Mouse (Mus musculus) hindbrain, postnatal 0 days (tissue): ENCODE measurements around the gene Zfp704. TPM values are rescaled to one million over a fixed set of nuclear protein-coding genes. Genes with fewer than 3 reads are reported as not detected.
A peak's percentile ranks its signal among the peaks of the same experiment; 100 is the strongest.

ENCODE experiments used
- ATAC-seq: fragments of 200-750 bp; cut with Nextera tagmentation; 2 replicates; pipeline ENCODE4 v1.8.0; 2017; ENCODE audit warnings: mild to moderate bottlenecking, moderate TSS enrichment, moderate library complexity
- DNase-seq: peaks from one replicate; pipeline ENCODE4 v3.0.0-alpha.2; 2015; ENCODE audit warnings: low spot score
- H3K27ac ChIP-seq: fragments of 300-500 bp; sonication (generic); 2 replicates; pipeline ENCODE4 v1.5.1; 2014; ENCODE audit warnings: mild to moderate bottlenecking
- H3K27me3 ChIP-seq: fragments of 300-500 bp; sonication (generic); 2 replicates; pipeline ENCODE4 v1.6.1; 2014; ENCODE audit warnings: low read length, mixed read lengths; ENCODE audit not compliant: insufficient read depth
- H3K36me3 ChIP-seq: fragments of 300-500 bp; sonication (generic); 2 replicates; pipeline ENCODE4 v1.6.1; 2014; ENCODE audit warnings: low read length, mixed read lengths; ENCODE audit not compliant: insufficient read depth
- H3K4me1 ChIP-seq: fragments of 300-500 bp; sonication (generic); 2 replicates; pipeline ENCODE4 v1.6.1; 2014; ENCODE audit warnings: antibody characterized with exemption, low read length, mixed read lengths; ENCODE audit not compliant: insufficient read depth
- H3K4me2 ChIP-seq: fragments of 300-500 bp; sonication (generic); 2 replicates; pipeline ENCODE4 v1.6.1; 2014; ENCODE audit warnings: low read depth, mild to moderate bottlenecking, low read length, moderate library complexity, mixed read lengths
- H3K4me3 ChIP-seq: fragments of 300-500 bp; sonication (generic); 2 replicates; pipeline ENCODE4 v1.5.1; 2014; ENCODE audit warnings: low read length
- H3K9ac ChIP-seq: fragments of 300-500 bp; sonication (generic); replicated peaks from 2 replicates; pipeline ENCODE4 v1.6.1; 2014; ENCODE audit warnings: mild to moderate bottlenecking, low read length, moderate library complexity, mixed read lengths
- H3K9me3 ChIP-seq: fragments of 300-500 bp; sonication (generic); 2 replicates; pipeline ENCODE4 v1.6.1; 2016; ENCODE audit warnings: low read length, mixed read lengths
- CTCF ChIP-seq: IDR thresholded peaks from 2 replicates; pipeline ENCODE4 v1.5.1; 2016; ENCODE audit warnings: antibody characterized with exemption, control low read depth, low read depth
- WGBS: fragments of 180-500 bp; shearing (Covaris S2); extraction: QIAGEN DNeasy Blood & Tissue Kit; methylation state at CpG from one replicate; pipeline ENCODE4 v1.1.7; 2014; 5-methylcytosine and 5-hydroxymethylcytosine counted together
- polyA plus RNA-seq: library from polyadenylated mRNA; unstranded; fragments of >200 nt; fragmentation: Nextera tagmentation; extraction: Ambion mirVana; gene quantifications from 2 replicates; pipeline ENCODE4 v1.2.1, GENCODE M21; 2015
- total RNA-seq: library from RNA; depleted of rRNA; stranded (reverse); fragments of >200 nt; gene quantifications from 2 replicates; pipeline ENCODE4 v1.2.3, GENCODE M21; 2014

Zfp704 gene
- total and polyA plus RNA-seq, 2 experiments from 2014 or later, result 11.2 to 57.5 TPM

- 94% methylated on average over 10 of the region's 10 CpGs for WGBS
- no peak for TF ChIP-seq CTCF
- H3K9ac ChIP-seq, result no peak overlapping the region
- H3K27me3 ChIP-seq, result no peaks in the 10 kb centered on the region
- no peak overlapping the region for H3K27ac ChIP-seq
- ATAC-seq (peak; percentile 20; the same call in 1 of the 2 replicates), DNase-seq (no peak)
- H3K4me3 ChIP-seq, result no peak overlapping the region
- no peaks in the 10 kb centered on the region for H3K9me3 ChIP-seq
- peaks cover 5% of the 10 kb centered on the region; the same call in 1 of the 2 replicates for H3K4me1 ChIP-seq
- H3K36me3 ChIP-seq, result no peaks in the 10 kb centered on the region
- no peak overlapping the region for H3K4me2 ChIP-seq
These were observed 97.7 kb downstream of the Zfp704 start for GRCm38 (mm10) chr3:9512199-9512598.

- Histone ChIP-seq H3K4me1 (peaks cover 10% of the 10 kb centered on the region), H3K9ac (0 out of 2 replicates have a peak overlapping the region, but pooled peaks have one; percentile 4), H3K27ac (0 out of 2 replicates have a peak overlapping the region, but pooled peaks have one; percentile 20), H3K36me3 (no peaks in the 10 kb centered on the region), H3K9me3 (no peaks in the 10 kb centered on the region), H3K4me3 (no peak overlapping the region), H3K27me3 (no peaks in the 10 kb centered on the region), H3K4me2 (no peak overlapping the region)
- TF ChIP-seq CTCF, result no peak
- 54% methylated on average over 6 of the region's 6 CpGs for WGBS
- DNase-seq, result no peak
- ATAC-seq, result no peak
These were observed 104.1 kb downstream of the Zfp704 start for GRCm38 (mm10) chr3:9505692-9506211.

- DNase-seq (no peak), ATAC-seq (no peak)
- H3K9ac ChIP-seq, result no peak overlapping the region
- WGBS, result 86% methylated on average over 4 of the region's 4 CpGs
- no peak overlapping the region for H3K27ac ChIP-seq
- no peak overlapping the region for H3K4me2 ChIP-seq
- no peaks in the 10 kb centered on the region for H3K9me3 ChIP-seq
- H3K36me3 ChIP-seq, result no peaks in the 10 kb centered on the region
- no peak for TF ChIP-seq CTCF
- H3K4me1 ChIP-seq, result peaks cover 17% of the 10 kb centered on the region
- no peak overlapping the region for H3K4me3 ChIP-seq
- no peaks in the 10 kb centered on the region for H3K27me3 ChIP-seq
These were observed 105.5 kb downstream of the Zfp704 start for GRCm38 (mm10) chr3:9504371-9504770.

GRCm38 (mm10) chr3:9500725-9501124 is 109.2 kb downstream of the Zfp704 start:
- 4% methylated on average over 6 of the region's 6 CpGs for WGBS
- H3K9ac ChIP-seq, result peak overlapping the region; percentile 28; the same call in 1 of the 2 replicates

GRCm38 (mm10) chr3:9499994-9500553 is 109.8 kb downstream of the Zfp704 start:
- Histone ChIP-seq H3K4me2 (peak overlapping the region; percentile 20; the same call in 1 of the 2 replicates), H3K9ac (no peak overlapping the region), H3K4me3 (no peak overlapping the region), H3K9me3 (no peaks in the 10 kb centered on the region), H3K36me3 (no peaks in the 10 kb centered on the region), H3K27ac (peak overlapping the region; percentile 80), H3K27me3 (no peaks in the 10 kb centered on the region), H3K4me1 (peaks cover 21% of the 10 kb centered on the region)
- 21% methylated on average over 8 of the region's 8 CpGs for WGBS
- no peak for TF ChIP-seq CTCF
- DNase-seq (peak; percentile 36), ATAC-seq (peak; percentile 55)

More at GRCm38 (mm10) chr3:9500725-9501124, 109.2 kb downstream of the Zfp704 start:
- Histone ChIP-seq H3K27me3 (no peaks in the 10 kb centered on the region), H3K9me3 (no peaks in the 10 kb centered on the region), H3K4me2 (peak overlapping the region; percentile 20; the same call in 1 of the 2 replicates), H3K4me1 (peaks cover 21% of the 10 kb centered on the region), H3K36me3 (no peaks in the 10 kb centered on the region), H3K27ac (peak overlapping the region; percentile 80), H3K4me3 (no peak overlapping the region)
- TF ChIP-seq CTCF, result no peak
- DNase-seq (peak; percentile 95), ATAC-seq (peak; percentile 98)

GRCm38 (mm10) chr3:9499489-9499888 is 110.4 kb downstream of the Zfp704 start:
- Histone ChIP-seq H3K36me3 (no peaks in the 10 kb centered on the region), H3K4me2 (no peak overlapping the region), H3K9me3 (no peaks in the 10 kb centered on the region), H3K4me3 (no peak overlapping the region), H3K27me3 (no peaks in the 10 kb centered on the region), H3K4me1 (peaks cover 21% of the 10 kb centered on the region), H3K9ac (no peak overlapping the region; the same call in 1 of the 2 replicates), H3K27ac (peak overlapping the region; percentile 80)
- DNase-seq (no peak), ATAC-seq (no peak)
- 48% methylated on average over 5 of the region's 5 CpGs for WGBS
- TF ChIP-seq CTCF, result no peak

GRCm38 (mm10) chr3:9497260-9497659 is 112.6 kb downstream of the Zfp704 start:
- ATAC-seq, result no peak
- no peak for DNase-seq
- H3K36me3 ChIP-seq, result no peaks in the 10 kb centered on the region

More at GRCm38 (mm10) chr3:9497260-9497659, 112.6 kb downstream of the Zfp704 start:
- Histone ChIP-seq H3K4me3 (no peak overlapping the region), H3K9me3 (no peaks in the 10 kb centered on the region), H3K9ac (no peak overlapping the region), H3K27me3 (no peaks in the 10 kb centered on the region), H3K4me2 (no peak overlapping the region), H3K4me1 (peaks cover 17% of the 10 kb centered on the region), H3K27ac (no peak overlapping the region)
- no peak for TF ChIP-seq CTCF
- 34% methylated on average over 5 of the region's 5 CpGs for WGBS
